Mouse (Mus musculus): ENCODE measurements around the gene Rnf2. TPM values are rescaled to one million over a fixed set of nuclear protein-coding genes. Genes with fewer than 3 reads are reported as not detected.

The Rnf2 gene
- 112 and 125 TPM in 2 replicates for polyA plus RNA-seq (2015; fragmentation: Nextera tagmentation; extraction: Ambion mirVana)

DNA sequence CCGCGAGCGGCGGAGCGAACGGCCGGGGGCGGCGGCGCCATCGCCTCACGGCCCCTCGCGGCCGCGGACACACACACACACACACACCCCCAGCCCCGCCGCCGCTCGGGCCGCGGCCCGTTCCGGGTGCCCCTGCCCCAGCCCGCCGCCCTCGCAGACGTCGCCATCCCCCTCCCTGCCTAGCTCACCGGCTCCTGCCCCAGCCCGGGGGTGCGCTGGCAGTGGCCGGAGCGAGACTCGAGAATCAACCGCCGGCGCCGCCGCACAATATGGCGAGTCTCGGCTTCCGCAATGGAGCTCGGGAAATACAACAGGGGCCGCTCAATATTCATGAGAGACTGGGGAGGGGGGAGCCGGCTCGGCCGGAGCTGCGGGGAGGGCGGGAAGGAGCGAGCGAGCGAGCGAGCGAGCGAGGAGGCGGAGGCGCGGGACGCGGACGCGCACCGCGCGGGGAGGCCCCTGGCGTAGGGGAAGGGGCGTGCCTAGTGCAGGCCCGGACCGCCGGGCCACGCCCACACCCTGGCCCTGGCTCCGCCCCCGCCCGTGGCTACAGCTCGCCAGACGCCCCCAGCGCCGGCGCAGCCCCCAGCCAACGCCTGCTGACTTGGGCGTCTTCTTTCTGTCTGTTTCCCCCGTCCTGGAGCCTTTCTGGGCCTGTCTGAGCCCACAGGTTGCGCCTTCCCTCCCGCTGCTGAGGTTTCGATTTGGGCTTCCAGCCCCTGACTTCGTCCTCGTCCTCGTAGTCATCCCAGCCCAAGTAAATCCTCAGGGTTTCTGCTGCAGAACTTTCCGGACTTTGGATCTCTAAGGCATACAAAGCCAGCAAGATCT is at the start of gene Rnf2:
Gene Rnf2 (minus strand): TSS at position 425 of the 831 bp plus-strand sequence.
- H3K9ac ChIP-seq: peak within 1 kb of the TSS; percentile 94
- H3K27ac ChIP-seq: peak within 1 kb of the TSS; percentile 96
- ATAC-seq: peak; percentile 97
- H3K27me3 ChIP-seq: no peaks in the 10 kb centered on the region
- H3K4me1 ChIP-seq: peaks cover 20% of the 10 kb centered on the region
- WGBS: under 1% methylated on average over 60 of the region's 90 CpGs
- H3K36me3 ChIP-seq (ENCODE audit: poor library complexity, severe bottlenecking): no peaks in the 10 kb centered on the region
- peak within 1 kb of the TSS; percentile 63 for H3K4me2 ChIP-seq
- no peaks in the 10 kb centered on the region for H3K9me3 ChIP-seq (replicated peaks)
- H3K4me3 ChIP-seq: peak within 1 kb of the TSS; percentile 93

DNA sequence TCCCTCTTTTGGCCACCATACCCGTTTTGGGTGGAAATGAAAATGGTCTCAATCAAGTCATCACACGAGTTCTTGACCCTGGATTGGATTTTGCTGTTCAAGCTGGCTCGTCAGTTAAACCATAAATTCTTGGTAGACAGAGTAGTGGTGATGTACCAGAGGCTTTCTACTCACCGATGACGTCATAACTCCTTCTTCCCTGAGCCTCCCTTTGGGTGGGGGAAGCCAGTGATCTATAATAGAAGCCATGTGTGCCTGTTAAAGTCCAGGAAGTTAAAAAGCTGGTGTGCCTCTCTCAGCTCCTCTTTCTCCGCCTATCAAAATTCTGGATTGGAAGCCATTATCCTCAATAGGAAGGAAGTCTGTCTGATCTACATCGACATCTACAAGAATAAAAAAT is 49.0 kb upstream of the Rnf2 start:
- Histone ChIP-seq H3K9me3 (replicated peaks) (no peaks in the 10 kb centered on the region), H3K4me1 (peaks cover 11% of the 10 kb centered on the region; the same call in 1 of the 2 replicates), H3K4me2 (no peak overlapping the region), H3K9ac (no peak overlapping the region), H3K27ac (no peak overlapping the region), H3K27me3 (no peaks in the 10 kb centered on the region), H3K4me3 (no peak overlapping the region), H3K36me3 (ENCODE audit: poor library complexity, severe bottlenecking) (no peaks in the 10 kb centered on the region)
- no peak for ATAC-seq
- 86% methylated on average over 7 of the region's 7 CpGs for WGBS

DNA sequence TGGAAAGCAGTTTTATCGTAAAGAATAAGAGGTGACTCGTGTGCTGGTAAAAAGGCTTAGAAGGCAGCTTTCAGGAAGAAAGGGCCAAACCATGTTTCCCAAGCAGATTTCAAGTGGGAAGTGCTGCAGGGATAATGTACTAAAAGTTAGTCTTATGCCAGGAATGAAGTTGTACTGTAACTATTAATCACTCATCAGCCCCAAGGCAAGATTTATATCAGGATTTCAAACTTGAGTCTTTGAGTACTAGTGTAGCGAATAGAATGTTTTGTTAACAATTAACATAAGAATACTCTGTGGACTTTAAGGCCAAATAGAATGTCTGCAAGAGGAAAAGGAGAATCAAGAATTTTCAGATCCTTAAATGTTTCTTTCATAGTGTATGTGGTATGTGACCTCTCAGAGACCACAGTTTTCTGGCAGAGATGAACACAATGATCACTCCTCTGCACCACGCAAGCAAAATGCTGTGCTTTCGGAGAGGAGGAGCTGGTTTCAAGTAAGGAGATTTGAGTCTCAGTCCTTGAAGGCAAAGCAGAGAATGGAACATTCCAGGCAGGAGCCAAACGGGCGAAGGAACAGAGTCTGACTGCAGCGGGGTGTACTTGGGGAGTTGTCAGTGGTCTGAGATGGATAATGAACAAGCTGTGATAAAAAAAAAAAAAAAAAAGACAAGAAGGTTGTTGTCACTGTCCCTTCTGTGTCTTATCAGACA is 48.3 kb upstream of the Rnf2 start:
- Histone ChIP-seq H3K4me1 (peaks cover 11% of the 10 kb centered on the region; the same call in 1 of the 2 replicates), H3K27me3 (no peaks in the 10 kb centered on the region), H3K4me2 (no peak overlapping the region), H3K4me3 (no peak overlapping the region), H3K27ac (no peak overlapping the region), H3K36me3 (ENCODE audit: poor library complexity, severe bottlenecking) (no peaks in the 10 kb centered on the region), H3K9ac (no peak overlapping the region), H3K9me3 (replicated peaks) (no peaks in the 10 kb centered on the region)
- no peak for ATAC-seq
- WGBS: 80% methylated on average over 8 of the region's 8 CpGs

DNA sequence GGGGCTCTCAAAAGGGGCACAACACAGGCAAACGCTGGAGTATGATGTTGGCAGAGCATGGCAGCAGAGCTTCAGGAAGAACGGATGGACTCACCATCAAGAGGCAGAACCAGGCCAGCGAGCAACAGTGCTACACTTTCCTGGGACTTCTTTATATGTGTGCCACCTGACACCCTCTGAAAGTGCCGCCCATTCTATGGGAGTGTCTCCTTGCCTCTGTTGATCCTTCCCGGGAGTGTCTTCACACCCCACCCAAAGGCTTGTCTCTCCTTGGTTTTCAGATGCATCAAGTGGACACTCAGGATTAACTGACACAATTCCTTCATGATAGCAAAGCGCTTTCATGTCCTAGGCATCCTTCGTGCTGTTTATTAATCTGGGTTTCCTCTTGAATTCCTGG is 44.8 kb upstream of the Rnf2 start:
- ATAC-seq: no peak
- H3K9me3 ChIP-seq (replicated peaks): no peaks in the 10 kb centered on the region
- WGBS: 84% methylated on average over 7 of the region's 7 CpGs
- H3K4me3 ChIP-seq: no peak overlapping the region
- no peak overlapping the region for H3K9ac ChIP-seq
- no peaks in the 10 kb centered on the region for H3K27me3 ChIP-seq
- no peak overlapping the region for H3K27ac ChIP-seq
- 0 out of 2 replicates have a peak, but pooled peaks cover under 1% of the 10 kb centered on the region for H3K4me1 ChIP-seq
- H3K4me2 ChIP-seq: no peak overlapping the region
- H3K36me3 ChIP-seq (ENCODE audit: poor library complexity, severe bottlenecking): no peaks in the 10 kb centered on the region

DNA sequence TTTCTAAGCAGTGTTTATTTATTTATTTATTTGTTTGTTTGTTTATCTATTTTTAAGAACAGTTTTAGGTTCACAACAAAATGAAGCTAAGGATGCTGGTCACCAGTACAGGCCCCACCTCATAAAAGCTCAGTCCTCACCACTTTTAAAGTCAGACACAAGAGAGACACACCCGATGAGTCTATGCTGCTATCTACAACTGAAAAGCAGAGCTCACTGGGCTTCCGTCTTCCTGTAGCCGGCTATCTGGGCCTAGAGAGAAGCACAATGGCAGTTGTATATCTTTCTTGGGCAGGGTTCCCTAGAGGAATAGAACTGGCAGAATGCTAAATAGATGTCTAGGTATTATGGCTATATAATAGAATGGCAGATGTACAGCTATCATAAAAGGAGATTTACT is 43.8 kb upstream of the Rnf2 start:
- Histone ChIP-seq H3K27me3 (no peaks in the 10 kb centered on the region), H3K4me2 (no peak overlapping the region), H3K9me3 (replicated peaks) (no peaks in the 10 kb centered on the region), H3K4me1 (no peaks in the 10 kb centered on the region), H3K27ac (no peak overlapping the region), H3K9ac (no peak overlapping the region), H3K36me3 (ENCODE audit: poor library complexity, severe bottlenecking) (no peaks in the 10 kb centered on the region), H3K4me3 (no peak overlapping the region)
- ATAC-seq: no peak
- WGBS: 94% methylated on average over 3 of the region's 3 CpGs

DNA sequence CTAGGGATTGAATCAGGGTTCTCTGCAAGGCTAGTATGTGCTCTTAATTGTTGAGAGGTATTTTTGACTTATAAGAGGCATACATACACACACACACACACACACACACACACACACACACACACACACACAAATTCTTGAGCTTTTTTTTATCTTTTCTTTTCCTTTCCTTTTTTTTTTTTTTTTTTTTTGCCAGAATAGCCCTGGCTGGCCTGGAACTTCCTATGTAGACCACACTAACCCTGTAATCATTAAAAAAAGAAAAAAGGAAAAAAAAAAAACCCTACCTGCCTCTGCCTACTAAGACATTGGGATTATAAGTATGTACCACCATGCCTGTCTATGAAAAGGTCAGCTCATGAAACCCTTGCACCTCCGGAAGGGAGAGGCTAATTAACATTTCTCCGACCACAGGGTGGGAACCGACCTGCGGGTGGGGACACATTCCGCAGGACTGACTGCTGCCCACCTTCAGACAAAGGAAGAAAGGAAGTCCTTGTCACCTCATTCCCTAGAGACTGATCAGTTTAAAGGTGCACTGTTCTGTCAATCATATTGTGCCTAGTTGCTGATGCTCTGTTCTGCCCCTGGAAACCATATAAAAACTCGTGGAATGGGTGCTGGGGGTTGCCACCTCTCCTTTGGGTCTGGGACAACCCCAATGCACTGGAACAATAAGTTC is 43.2 kb upstream of the Rnf2 start:
- H3K4me3 ChIP-seq: no peak overlapping the region
- no peaks in the 10 kb centered on the region for H3K36me3 ChIP-seq (ENCODE audit: poor library complexity, severe bottlenecking)
- no peaks in the 10 kb centered on the region for H3K9me3 ChIP-seq (replicated peaks)
- 85% methylated on average over 6 of the region's 6 CpGs for WGBS
- no peaks in the 10 kb centered on the region for H3K4me1 ChIP-seq
- no peak overlapping the region for H3K4me2 ChIP-seq
- ATAC-seq: no peak
- H3K27ac ChIP-seq: no peak overlapping the region
- no peaks in the 10 kb centered on the region for H3K27me3 ChIP-seq
- H3K9ac ChIP-seq: no peak overlapping the region

DNA sequence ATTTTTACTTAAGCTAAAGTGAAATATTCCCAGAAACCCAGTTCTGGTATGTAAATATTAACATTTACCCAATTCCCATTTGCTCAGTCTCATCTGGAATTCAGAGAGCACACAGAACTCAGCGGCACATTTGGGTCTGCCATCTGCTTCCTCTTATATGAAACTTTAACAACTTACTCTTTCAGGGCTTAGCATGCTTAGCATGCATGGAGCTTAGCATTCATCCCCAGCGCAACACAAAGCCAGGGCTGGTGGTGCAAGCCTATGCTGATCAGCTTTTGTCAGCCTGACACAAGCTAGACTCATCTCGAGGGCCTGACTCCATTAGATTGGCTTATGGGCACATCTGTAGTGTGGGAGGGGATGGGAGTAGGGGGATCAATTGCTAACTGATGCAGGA is 25.9 kb upstream of the Rnf2 start:
- H3K27ac ChIP-seq: no peak overlapping the region
- peak; percentile 45; the same call in 1 of the 2 replicates for ATAC-seq
- WGBS: 72% methylated on average over 3 of the region's 3 CpGs

DNA sequence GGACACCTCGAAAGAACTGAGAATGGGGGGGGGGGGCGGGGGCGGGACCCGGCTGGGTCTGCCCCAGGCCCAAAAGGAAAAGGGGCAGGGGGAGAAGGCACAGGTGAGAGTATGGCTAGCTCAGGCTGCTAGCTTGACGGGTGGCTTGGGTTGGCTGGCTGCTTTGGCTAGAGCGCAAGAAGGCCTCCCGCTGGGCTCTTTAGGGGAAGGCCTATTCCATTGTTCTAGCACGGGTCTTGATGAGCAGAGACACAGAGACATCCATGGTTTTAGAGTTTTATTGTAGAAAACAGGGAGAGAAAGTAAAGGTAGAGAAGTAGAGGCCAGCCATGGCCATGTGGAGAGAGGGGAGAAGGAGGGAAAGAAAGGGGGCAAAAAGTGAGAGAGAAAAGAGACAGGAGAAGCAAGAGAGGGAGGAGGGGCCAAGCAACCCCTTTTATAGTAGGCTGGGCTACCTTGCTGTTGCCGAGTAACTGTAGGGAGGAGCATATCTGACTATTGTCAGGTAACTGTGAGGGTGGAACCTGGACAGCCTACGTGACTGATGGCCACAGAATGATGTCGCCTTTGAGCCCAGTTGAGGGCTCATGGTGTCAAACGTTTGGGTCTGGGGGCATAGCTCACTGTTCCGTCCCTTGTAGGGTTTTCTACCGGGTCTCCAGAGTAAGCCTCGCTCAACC is 17.0 kb upstream of the Rnf2 start:
- no peak for ATAC-seq
- Histone ChIP-seq H3K4me3 (no peak overlapping the region), H3K9ac (no peak overlapping the region), H3K27ac (no peak overlapping the region), H3K27me3 (no peaks in the 10 kb centered on the region), H3K4me1 (no peaks in the 10 kb centered on the region), H3K9me3 (replicated peaks) (peaks cover 3% of the 10 kb centered on the region; the same call in 1 of the 2 replicates), H3K36me3 (ENCODE audit: poor library complexity, severe bottlenecking) (no peaks in the 10 kb centered on the region), H3K4me2 (no peak overlapping the region)
- WGBS: 74% methylated on average over 12 of the region's 15 CpGs

More for the DNA sequence above, 25.9 kb upstream of the Rnf2 start:
- H3K9me3 ChIP-seq (replicated peaks): peaks cover 4% of the 10 kb centered on the region; the same call in 1 of the 2 replicates
- H3K4me2 ChIP-seq: no peak overlapping the region
- no peak overlapping the region for H3K9ac ChIP-seq
- no peaks in the 10 kb centered on the region for H3K36me3 ChIP-seq (ENCODE audit: poor library complexity, severe bottlenecking)
- H3K4me3 ChIP-seq: no peak overlapping the region
- no peaks in the 10 kb centered on the region for H3K4me1 ChIP-seq
- no peaks in the 10 kb centered on the region for H3K27me3 ChIP-seq

DNA sequence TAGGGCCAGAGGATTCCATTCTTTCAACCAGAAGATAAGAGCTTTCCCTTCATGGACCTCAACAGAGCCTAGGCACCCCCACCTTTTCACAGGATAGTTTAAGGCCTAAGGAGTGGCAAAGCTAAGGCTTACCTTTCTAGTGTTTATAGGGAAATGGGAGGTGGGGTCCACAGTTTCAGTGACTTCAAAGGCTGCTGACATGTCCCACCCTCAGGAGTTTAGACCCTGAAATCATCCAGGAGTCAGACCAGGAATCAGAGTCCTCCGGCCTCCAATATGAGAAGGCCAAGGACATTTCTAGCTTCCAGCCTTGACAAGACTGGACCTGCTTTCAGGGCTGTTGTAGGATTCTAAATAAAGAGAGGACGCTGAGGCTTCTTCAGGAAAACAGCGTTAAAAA is 16.1 kb upstream of the Rnf2 start:
- no peak overlapping the region for H3K4me3 ChIP-seq
- no peaks in the 10 kb centered on the region for H3K9me3 ChIP-seq (replicated peaks)
- no peak overlapping the region for H3K9ac ChIP-seq
- WGBS: 93% methylated on average over 3 of the region's 3 CpGs
- H3K27me3 ChIP-seq: no peaks in the 10 kb centered on the region
- no peak overlapping the region for H3K27ac ChIP-seq
- no peak for ATAC-seq
- H3K4me2 ChIP-seq: no peak overlapping the region
- no peaks in the 10 kb centered on the region for H3K4me1 ChIP-seq
- no peaks in the 10 kb centered on the region for H3K36me3 ChIP-seq (ENCODE audit: poor library complexity, severe bottlenecking)

DNA sequence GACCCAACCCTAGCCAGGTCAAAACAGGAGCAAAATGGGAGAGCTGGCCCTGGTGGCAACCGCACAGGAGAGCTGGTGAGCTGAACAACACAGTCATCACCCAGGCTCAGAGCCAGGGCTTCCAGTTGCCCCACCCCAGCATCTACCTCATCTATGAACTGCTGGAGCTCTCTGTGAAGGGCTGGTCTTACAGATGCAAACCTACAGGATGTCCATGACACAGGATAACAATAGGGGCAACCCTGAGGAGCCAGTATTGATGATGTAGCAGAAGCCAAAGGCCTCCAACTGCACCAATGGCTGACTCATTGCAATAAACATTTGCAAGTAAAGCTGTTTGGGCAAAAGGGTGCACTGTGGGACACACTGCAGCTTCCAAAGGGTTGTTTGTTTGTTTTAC is 15.0 kb upstream of the Rnf2 start:
- WGBS: 83% methylated on average over 1 of the region's 1 CpGs
- no peaks in the 10 kb centered on the region for H3K27me3 ChIP-seq
- no peak overlapping the region for H3K4me2 ChIP-seq
- H3K4me1 ChIP-seq: no peaks in the 10 kb centered on the region
- ATAC-seq: no peak
- H3K36me3 ChIP-seq (ENCODE audit: poor library complexity, severe bottlenecking): no peaks in the 10 kb centered on the region
- H3K9ac ChIP-seq: no peak overlapping the region
- no peaks in the 10 kb centered on the region for H3K9me3 ChIP-seq (replicated peaks)
- no peak overlapping the region for H3K27ac ChIP-seq
- no peak overlapping the region for H3K4me3 ChIP-seq

DNA sequence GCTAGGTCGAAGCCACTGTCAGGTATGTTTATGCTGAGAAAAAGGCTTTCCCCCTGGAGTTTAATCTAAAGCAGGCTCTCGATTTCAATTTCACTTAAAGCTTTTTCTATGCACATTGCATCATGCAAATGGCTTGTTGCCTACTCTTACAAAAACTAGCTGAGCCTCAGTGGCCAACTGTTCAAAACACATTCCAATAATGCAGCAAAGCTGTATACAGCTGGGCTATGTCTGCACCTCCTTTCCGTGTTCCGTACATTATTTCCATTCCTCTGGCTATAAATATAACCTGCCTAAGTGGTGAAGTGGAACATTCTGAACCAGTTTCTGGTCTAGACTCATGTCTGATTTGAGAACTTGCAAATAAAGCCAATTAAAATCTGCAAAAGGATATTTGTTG is 13.4 kb upstream of the Rnf2 start:
- Histone ChIP-seq H3K36me3 (ENCODE audit: poor library complexity, severe bottlenecking) (no peaks in the 10 kb centered on the region), H3K27me3 (no peaks in the 10 kb centered on the region), H3K9me3 (replicated peaks) (no peaks in the 10 kb centered on the region), H3K27ac (no peak overlapping the region), H3K4me3 (no peak overlapping the region), H3K4me1 (no peaks in the 10 kb centered on the region), H3K4me2 (no peak overlapping the region), H3K9ac (no peak overlapping the region)
- 94% methylated on average over 4 of the region's 4 CpGs for WGBS
- no peak for ATAC-seq
